Mouse (Mus musculus) neural tube, embryonic 14.5 days (tissue): Measurements from ENCODE around the gene Arhgap22. TPM values are rescaled to one million over a fixed set of nuclear protein-coding genes. Genes with fewer than 3 reads are reported as not detected.

ENCODE experiments used
- ATAC-seq: fragments of 200-750 bp; cut with Nextera tagmentation; 2 replicates; pipeline ENCODE4 v1.8.0; 2017; ENCODE audit warnings: low read depth, mild to moderate bottlenecking, moderate TSS enrichment, moderate library complexity
- H3K27ac ChIP-seq: fragments of 300-500 bp; sonication (generic); 2 replicates; pipeline ENCODE4 v1.5.1; 2014; ENCODE audit warnings: low read depth, mild to moderate bottlenecking, control low read depth, low read length, moderate library complexity, mixed read lengths
- H3K27me3 ChIP-seq: fragments of 300-500 bp; sonication (generic); 2 replicates; pipeline ENCODE4 v1.6.1; 2014; ENCODE audit warnings: low read length; ENCODE audit not compliant: control insufficient read depth, insufficient read depth
- H3K36me3 ChIP-seq: fragments of 300-500 bp; sonication (generic); 2 replicates; pipeline ENCODE4 v1.6.1; 2014; ENCODE audit warnings: low read length, mixed read lengths; ENCODE audit not compliant: control insufficient read depth, insufficient read depth
- H3K4me1 ChIP-seq: fragments of 300-500 bp; sonication (generic); 2 replicates; pipeline ENCODE4 v1.6.1; 2014; ENCODE audit warnings: low read length; ENCODE audit not compliant: control insufficient read depth, insufficient read depth
- H3K4me2 ChIP-seq: fragments of 300-500 bp; sonication (generic); 2 replicates; pipeline ENCODE4 v1.6.1; 2014; ENCODE audit warnings: mild to moderate bottlenecking, low read depth, low read length, control low read depth
- H3K4me3 ChIP-seq: fragments of 300-500 bp; sonication (generic); 2 replicates; pipeline ENCODE4 v1.5.1; 2014; ENCODE audit warnings: low read depth, low read length, control low read depth, mixed read lengths
- H3K9ac ChIP-seq: fragments of 300-500 bp; sonication (generic); replicated peaks from 2 replicates; pipeline ENCODE4 v1.6.1; 2014; ENCODE audit warnings: low read depth, mild to moderate bottlenecking, control low read depth, low read length, mixed read lengths
- H3K9me3 ChIP-seq: fragments of 300-500 bp; sonication (generic); 2 replicates; pipeline ENCODE4 v1.6.1; 2016; ENCODE audit warnings: low read length; ENCODE audit not compliant: control insufficient read depth
- WGBS: fragments of 180-500 bp; shearing (Covaris S2); extraction: QIAGEN DNeasy Blood & Tissue Kit; methylation state at CpG from one replicate; pipeline ENCODE4 v1.1.7; 2014; 5-methylcytosine and 5-hydroxymethylcytosine counted together
- polyA plus RNA-seq: library from polyadenylated mRNA; unstranded; fragments of >200 nt; fragmentation: Nextera tagmentation; extraction: Ambion mirVana; gene quantifications from 2 replicates; pipeline ENCODE4 v1.2.1, GENCODE M21; 2014

Arhgap22 gene
- polyA plus RNA-seq, 1 experiment from 2014 or later, result 1.5 TPM

DNA sequence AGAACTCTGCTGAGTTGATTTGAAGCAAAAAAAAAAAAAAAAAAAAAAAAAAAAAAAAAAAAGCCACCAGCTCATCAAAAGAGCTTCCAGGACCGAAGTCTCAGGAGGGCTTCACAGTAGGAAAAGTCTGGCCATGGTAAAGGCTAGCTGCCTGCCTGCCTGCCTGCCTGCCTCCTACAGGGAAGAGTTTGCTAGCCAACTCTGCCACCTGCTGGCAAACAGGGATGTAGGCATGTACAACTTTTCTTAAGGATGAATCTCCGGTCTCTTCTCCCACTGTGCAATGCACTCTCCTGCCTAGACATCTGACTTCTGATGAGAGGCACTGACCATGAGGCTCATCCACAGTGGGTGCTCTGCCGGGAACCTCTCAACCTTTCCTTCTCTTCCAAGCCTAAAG is 157.4 kb downstream of the Arhgap22 start:
- H3K27ac ChIP-seq, result no peak overlapping the region
- WGBS, result 16% methylated on average over 3 of the region's 3 CpGs
- no peaks in the 10 kb centered on the region for H3K27me3 ChIP-seq
- no peak overlapping the region for H3K4me3 ChIP-seq
- no peaks in the 10 kb centered on the region for H3K9me3 ChIP-seq
- no peaks in the 10 kb centered on the region for H3K36me3 ChIP-seq
- no peak overlapping the region for H3K9ac ChIP-seq
- H3K4me1 ChIP-seq, result no peaks in the 10 kb centered on the region
- ATAC-seq, result peak; percentile 41; the same call in 1 of the 2 replicates
- H3K4me2 ChIP-seq, result no peak overlapping the region

DNA sequence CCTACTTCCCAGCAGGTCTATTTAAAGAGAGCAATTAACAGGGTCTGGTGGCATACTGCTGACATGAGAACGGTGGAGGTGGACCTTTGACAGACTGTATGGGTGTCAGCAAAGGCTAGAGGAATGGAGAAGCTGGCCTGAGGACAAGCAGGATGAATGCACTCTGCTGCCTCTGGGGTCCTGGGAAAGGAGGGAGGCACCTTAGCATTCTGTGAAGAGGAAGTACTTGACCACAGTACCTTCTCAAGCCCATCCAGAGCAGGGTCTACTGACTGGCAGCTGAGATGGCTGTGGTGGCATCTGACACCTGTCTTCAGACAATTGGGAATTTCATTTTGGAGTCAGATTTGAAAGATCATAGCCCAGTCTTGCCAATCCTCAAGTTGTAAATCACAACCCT is 159.4 kb downstream of the Arhgap22 start:
- no peaks in the 10 kb centered on the region for H3K27me3 ChIP-seq
- H3K9ac ChIP-seq, result no peak overlapping the region
- no peaks in the 10 kb centered on the region for H3K4me1 ChIP-seq
- H3K4me2 ChIP-seq, result no peak overlapping the region
- ATAC-seq, result no peak
- no peaks in the 10 kb centered on the region for H3K9me3 ChIP-seq
- H3K27ac ChIP-seq, result no peak overlapping the region
- 41% methylated on average over 1 of the region's 1 CpGs for WGBS
- H3K4me3 ChIP-seq, result no peak overlapping the region
- no peaks in the 10 kb centered on the region for H3K36me3 ChIP-seq

DNA sequence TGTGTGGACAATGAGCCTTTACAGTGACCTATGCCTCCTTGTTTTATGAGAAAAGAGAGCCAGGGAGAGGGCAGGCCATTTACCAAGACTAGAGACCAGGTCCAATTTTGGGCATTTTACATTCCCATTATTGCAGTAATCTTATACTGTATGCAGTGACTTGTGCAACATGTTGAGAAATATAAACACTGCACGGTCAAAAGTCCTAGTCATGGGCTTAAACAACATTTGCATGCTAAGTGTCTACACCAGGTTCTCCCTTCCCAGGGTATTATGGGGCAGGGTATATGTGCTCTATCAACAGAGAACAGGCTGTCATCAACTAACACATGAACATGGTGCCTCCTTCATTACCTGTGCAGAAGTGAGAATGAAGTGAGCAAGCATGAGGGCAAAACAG is 160.3 kb downstream of the Arhgap22 start:
- Histone ChIP-seq H3K9ac (no peak overlapping the region), H3K27me3 (no peaks in the 10 kb centered on the region), H3K4me1 (no peaks in the 10 kb centered on the region), H3K36me3 (no peaks in the 10 kb centered on the region; the same call in 1 of the 2 replicates), H3K4me2 (no peak overlapping the region), H3K9me3 (no peaks in the 10 kb centered on the region), H3K4me3 (no peak overlapping the region), H3K27ac (no peak overlapping the region)
- ATAC-seq, result no peak
- whole genome bisulfite sequencing, result 94% methylated on average over 1 of the region's 1 CpGs

DNA sequence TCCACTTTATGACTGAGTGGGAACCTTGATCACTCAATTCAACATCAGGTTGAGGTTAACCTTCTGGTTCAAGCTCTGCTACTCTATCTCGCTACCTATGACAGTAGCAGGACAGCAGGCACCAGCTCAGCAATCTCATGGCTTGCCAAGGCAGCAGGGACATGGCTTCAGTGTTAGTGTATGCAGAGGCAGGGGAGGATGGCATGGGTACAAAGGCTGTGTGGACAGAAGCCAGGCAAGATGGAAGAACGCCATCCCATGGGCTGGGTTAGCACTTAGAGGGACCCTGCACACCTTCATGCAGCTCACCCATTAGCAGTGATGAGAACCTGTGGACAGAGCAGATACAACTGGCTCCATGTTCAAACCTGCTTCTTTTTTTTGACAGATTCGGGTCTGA is 163.4 kb downstream of the Arhgap22 start:
- ATAC-seq, result no peak
- H3K4me1 ChIP-seq, result no peaks in the 10 kb centered on the region
- no peaks in the 10 kb centered on the region; the same call in 1 of the 2 replicates for H3K36me3 ChIP-seq
- H3K4me3 ChIP-seq, result no peak overlapping the region
- no peak overlapping the region for H3K9ac ChIP-seq
- WGBS, result 93% methylated on average over 3 of the region's 3 CpGs
- no peak overlapping the region for H3K27ac ChIP-seq
- H3K27me3 ChIP-seq, result no peaks in the 10 kb centered on the region
- H3K4me2 ChIP-seq, result no peak overlapping the region
- H3K9me3 ChIP-seq, result no peaks in the 10 kb centered on the region

DNA sequence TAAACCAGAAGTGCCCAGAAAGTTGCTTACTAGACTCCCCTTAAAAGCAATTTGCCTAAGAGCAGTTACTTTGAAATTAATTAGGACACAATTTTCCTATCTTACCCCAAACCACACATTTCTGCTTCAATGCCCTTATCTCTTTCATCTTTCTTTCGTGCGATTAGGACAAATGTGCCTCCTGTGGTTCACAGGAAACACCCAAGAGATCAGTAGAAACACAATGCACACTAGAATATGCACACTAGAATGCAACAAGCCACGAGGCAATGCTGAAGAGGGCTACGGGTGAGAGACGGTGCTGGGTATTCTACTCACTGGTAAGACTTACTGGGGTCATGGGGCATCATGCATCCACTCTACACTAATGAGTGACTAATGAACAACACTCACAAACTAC is 164.9 kb downstream of the Arhgap22 start:
- Histone ChIP-seq H3K4me2 (no peak overlapping the region), H3K9ac (no peak overlapping the region), H3K4me3 (no peak overlapping the region), H3K27me3 (no peaks in the 10 kb centered on the region), H3K4me1 (no peaks in the 10 kb centered on the region), H3K36me3 (peaks cover 2% of the 10 kb centered on the region; the same call in 1 of the 2 replicates), H3K9me3 (no peaks in the 10 kb centered on the region), H3K27ac (no peak overlapping the region)
- no peak for ATAC-seq
- 72% methylated on average over 5 of the region's 5 CpGs for WGBS

DNA sequence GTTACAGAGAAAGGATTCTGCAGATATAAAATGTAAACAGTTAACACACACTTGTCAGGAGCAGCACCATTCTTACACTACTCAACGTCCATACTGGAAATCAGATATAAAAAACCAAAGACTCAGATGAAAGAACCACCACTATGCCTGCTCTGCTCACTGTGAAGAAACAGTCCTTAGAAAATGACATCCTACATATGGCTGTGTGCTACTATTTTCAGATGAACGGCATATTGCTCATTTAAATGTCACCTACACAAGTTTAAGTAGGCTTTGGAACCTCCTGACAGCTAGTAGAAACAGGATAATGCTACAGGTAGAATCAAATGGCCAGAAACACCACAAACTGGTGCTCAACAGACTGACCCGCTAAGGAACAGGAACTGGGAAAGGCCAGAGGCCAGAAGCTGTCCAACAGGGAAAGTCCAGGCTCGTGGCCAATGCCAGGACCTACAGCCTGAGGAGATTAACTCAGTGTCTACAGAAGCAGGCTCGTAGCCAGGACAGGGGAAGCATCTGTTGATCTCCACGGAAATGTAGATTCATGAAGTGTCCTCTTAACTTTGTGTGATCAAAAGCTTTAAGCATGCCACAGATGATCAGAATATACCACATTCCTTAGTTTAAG is 167.1 kb downstream of the Arhgap22 start:
- ATAC-seq, result no peak
- Histone ChIP-seq H3K4me2 (no peak overlapping the region), H3K27ac (no peak overlapping the region), H3K9ac (no peak overlapping the region), H3K4me1 (no peaks in the 10 kb centered on the region), H3K9me3 (no peaks in the 10 kb centered on the region), H3K27me3 (no peaks in the 10 kb centered on the region), H3K4me3 (no peak overlapping the region), H3K36me3 (peaks cover 11% of the 10 kb centered on the region; the same call in 1 of the 2 replicates)
- 91% methylated on average over 6 of the region's 6 CpGs for WGBS

DNA sequence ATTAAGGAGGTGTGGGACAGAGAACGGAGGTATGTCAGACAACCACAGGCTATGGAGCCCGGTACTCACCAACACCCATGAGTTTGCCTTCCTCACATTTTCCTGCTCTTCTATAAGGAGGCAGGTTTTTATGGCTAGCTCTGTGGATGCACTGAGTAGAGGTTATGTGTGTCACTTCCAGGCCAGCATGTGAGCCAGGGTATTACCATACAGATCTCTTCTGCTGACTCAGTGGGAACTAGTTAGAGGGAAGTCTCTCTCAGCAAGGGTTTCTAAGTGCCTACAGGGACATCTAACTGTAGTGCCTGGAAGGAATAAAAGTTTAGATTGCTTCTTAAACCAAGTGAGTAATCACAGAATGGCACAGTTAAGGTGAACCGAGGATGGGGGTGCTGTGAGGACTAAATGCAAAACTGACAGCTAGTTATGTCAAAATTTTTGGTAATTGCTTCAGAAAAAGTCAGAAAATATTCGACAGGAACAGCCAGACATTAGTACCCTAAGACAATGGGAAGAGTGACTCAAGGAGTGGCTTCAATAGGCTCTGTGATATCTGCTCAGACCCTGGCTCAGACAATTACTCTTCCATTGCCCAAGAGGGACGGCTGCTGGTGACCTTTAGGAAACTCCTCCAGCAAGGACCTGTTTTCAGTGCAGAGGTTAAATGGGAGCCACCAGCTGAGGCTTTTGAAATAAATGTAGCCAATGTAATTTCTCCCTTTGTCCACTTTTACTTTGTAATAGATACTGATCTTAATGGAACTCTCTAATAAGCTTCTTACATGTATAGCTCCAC is 184.4 kb downstream of the Arhgap22 start:
- no peak overlapping the region for H3K9ac ChIP-seq
- no peaks in the 10 kb centered on the region for H3K4me1 ChIP-seq
- H3K4me3 ChIP-seq, result no peak overlapping the region
- H3K4me2 ChIP-seq, result no peak overlapping the region
- 81% methylated on average over 5 of the region's 5 CpGs for WGBS
- H3K27me3 ChIP-seq, result no peaks in the 10 kb centered on the region
- no peak overlapping the region for H3K27ac ChIP-seq
- no peak for ATAC-seq
- no peaks in the 10 kb centered on the region for H3K36me3 ChIP-seq
- H3K9me3 ChIP-seq, result no peaks in the 10 kb centered on the region

DNA sequence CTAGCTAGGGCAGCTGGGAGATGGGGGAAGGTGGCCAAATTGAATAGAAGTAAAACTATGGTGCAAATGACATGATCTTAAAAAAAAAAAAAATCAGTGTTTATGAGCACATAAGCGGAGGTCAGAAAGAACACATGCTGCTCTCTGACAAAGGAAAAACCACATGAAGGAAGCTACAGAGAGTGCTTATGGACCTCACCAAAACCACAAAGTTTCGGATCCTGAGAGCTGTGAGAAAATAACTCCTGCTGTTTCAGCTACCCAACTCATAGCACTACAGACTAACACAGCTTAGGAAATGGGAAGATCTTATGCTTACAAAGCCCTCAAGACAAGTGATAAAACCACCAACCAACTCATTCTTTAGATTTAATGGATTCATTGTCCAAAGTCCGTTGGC is 186.2 kb downstream of the Arhgap22 start:
- no peak for ATAC-seq
- no peak overlapping the region for H3K27ac ChIP-seq
- no peak overlapping the region for H3K4me2 ChIP-seq
- H3K4me1 ChIP-seq, result no peaks in the 10 kb centered on the region
- no peak overlapping the region for H3K9ac ChIP-seq
- no peak overlapping the region for H3K4me3 ChIP-seq
- no peaks in the 10 kb centered on the region for H3K36me3 ChIP-seq
- 75% methylated on average over 3 of the region's 3 CpGs for WGBS
- H3K9me3 ChIP-seq, result no peaks in the 10 kb centered on the region
- H3K27me3 ChIP-seq, result no peaks in the 10 kb centered on the region

DNA sequence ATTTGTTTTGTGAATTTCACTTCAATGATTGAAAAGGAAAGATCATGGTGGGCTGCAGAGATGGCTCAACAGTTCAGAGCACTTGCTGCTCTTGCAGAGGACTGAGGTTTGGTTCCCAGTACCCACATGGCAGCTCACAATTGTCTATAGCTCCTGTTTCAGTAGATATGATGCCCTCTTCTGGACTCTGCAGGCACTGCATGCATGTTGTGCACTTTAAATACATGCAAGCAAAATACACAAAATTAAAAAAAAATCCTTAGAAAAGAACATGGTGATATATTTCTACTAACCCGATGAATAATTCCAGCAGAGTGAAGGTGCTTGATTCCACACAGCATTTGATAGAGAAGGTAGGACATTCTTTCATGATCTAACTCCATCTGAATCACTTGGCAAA is 188.5 kb downstream of the Arhgap22 start:
- Histone ChIP-seq H3K9me3 (no peaks in the 10 kb centered on the region), H3K27ac (no peak overlapping the region), H3K9ac (no peak overlapping the region), H3K27me3 (no peaks in the 10 kb centered on the region), H3K36me3 (no peaks in the 10 kb centered on the region), H3K4me3 (no peak overlapping the region), H3K4me2 (no peak overlapping the region), H3K4me1 (no peaks in the 10 kb centered on the region)
- 96% methylated on average over 1 of the region's 1 CpGs for WGBS
- ATAC-seq, result no peak
